Mouse (Mus musculus) cortical plate, adult 2 months (tissue): ENCODE results near the gene Ccdc96. TPM values are rescaled to one million over a fixed set of nuclear protein-coding genes. Genes with fewer than 3 reads are reported as not detected.

ENCODE experiments used
- H3K27ac ChIP-seq: fragments of 200-500 bp; 2 replicates; pipeline ENCODE4 v1.5.1; 2012; ENCODE audit warnings: low read length, control low read depth, inconsistent platforms; ENCODE audit not compliant: insufficient read depth
- H3K4me1 ChIP-seq: fragments of 200-500 bp; 2 replicates; pipeline ENCODE4 v1.6.1; 2011; ENCODE audit warnings: low read length; ENCODE audit not compliant: control insufficient read depth, insufficient read depth
- H3K4me3 ChIP-seq: fragments of 200-500 bp; 2 replicates; pipeline ENCODE4 v1.5.1; 2011; ENCODE audit warnings: mild to moderate bottlenecking, low read length, control low read depth; ENCODE audit not compliant: insufficient read depth
- CTCF ChIP-seq: fragments of 200-500 bp; IDR thresholded peaks from 2 replicates; pipeline ENCODE4 v1.5.1; 2011; ENCODE audit warnings: mild to moderate bottlenecking, control low read depth, low read length; ENCODE audit not compliant: insufficient read depth; ENCODE audit errors: extremely low read depth
- POLR2A ChIP-seq: fragments of 200-500 bp; IDR thresholded peaks from 2 replicates; pipeline ENCODE4 v1.6.1; 2011; ENCODE audit warnings: mild to moderate bottlenecking, low read length, control low read depth; ENCODE audit not compliant: insufficient read depth; ENCODE audit errors: extremely low read depth
- polyA plus RNA-seq: library from polyadenylated mRNA; depleted of rRNA; stranded (reverse); fragments of >200 nt; gene quantifications from 2 replicates; pipeline ENCODE4 v1.2.3, GENCODE M21; 2012

The Ccdc96 gene
- polyA plus RNA-seq, 1 experiment: 1.0 TPM

GRCm38 (mm10) chr5:36451872-36452389 is 32.5 kb upstream of the Ccdc96 start:
- TF ChIP-seq CTCF (no peak), POLR2A (no peak)
- Histone ChIP-seq H3K4me1 (no peaks in the 10 kb centered on the region), H3K4me3 (no peak overlapping the region), H3K27ac (no peak overlapping the region)

DNA sequence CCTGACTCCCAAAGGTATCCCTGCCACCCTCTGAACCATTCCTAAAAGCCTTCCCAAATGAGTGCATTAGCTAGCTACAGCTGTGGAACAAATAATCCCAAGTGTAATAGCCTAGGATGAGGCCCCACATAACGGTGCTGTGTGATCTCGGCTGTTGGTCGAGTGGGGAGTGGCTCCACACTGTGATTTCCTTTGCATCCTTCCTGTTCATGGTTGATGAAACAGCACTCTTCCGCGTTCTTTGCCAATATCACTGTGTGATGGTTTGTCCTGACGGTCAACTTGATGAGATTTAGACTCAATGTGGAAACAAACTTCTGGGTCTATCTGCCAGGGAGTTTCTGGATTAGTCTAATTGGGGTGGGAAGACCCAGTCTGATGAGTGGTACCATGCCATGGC is 31.6 kb upstream of the Ccdc96 start:
- Histone ChIP-seq H3K4me3 (no peak overlapping the region), H3K4me1 (no peaks in the 10 kb centered on the region), H3K27ac (no peak overlapping the region)
- TF ChIP-seq POLR2A (no peak), CTCF (no peak)

DNA sequence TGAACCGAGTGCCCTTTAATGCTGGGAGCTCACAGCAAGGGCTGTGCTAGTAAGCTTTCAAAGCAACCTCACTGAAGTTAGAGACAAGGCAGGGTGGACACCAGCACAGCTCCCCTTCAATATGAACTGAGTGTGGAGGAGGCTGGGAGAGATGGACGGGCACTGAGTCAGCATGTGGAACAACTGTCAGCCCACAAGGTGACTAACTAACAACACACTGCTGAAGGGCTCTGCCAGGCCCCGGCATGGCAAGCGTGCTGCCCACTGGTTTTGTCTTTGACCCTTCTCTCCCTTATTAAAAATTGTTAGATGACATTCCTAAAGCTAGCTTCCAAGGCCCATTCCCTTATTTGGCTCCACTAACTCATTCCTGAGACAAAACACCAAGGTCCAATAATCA is 26.7 kb upstream of the Ccdc96 start:
- H3K27ac ChIP-seq: no peak overlapping the region
- H3K4me1 ChIP-seq: no peaks in the 10 kb centered on the region
- no peak for TF ChIP-seq CTCF
- TF ChIP-seq POLR2A: no peak
- H3K4me3 ChIP-seq: no peak overlapping the region

DNA sequence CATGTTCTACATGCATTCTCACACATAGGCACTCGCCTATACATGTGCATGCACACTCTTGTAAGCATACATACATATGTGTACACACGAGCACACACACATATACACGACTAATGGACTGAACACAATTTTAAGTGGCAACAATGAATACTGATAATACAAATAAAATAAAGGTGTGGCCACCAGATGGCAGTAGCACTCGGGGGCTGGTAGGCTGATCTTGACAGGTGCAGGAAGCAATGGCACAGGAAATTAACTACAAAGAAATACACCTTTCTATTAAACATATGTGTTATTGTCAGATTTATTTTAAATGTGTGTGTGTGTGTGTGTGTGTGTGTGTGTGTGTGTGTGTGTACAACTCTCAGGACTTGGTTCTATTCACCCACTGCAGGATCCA is 25.5 kb upstream of the Ccdc96 start:
- peak; percentile 60 for TF ChIP-seq CTCF
- no peak for TF ChIP-seq POLR2A
- no peaks in the 10 kb centered on the region for H3K4me1 ChIP-seq
- H3K4me3 ChIP-seq: no peak overlapping the region
- H3K27ac ChIP-seq: no peak overlapping the region

DNA sequence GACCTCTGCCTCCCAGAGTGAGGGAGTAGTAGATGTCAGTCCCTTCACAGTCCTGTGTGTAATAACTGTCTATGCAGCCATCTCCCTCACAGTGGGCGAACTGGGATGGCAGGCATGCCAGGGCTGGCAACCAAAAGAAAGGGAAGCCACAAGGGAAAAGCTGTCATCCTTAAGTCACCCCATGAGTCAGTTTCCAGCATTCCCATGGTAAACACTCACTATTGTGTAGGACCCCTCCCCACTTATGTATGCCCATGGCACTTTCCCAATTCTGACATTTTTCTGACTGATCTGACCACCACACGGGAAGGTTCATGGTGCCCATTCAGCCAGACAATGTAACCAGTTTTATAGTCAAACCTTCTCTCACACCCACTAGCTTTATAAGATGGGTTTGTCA is 23.7 kb upstream of the Ccdc96 start:
- no peaks in the 10 kb centered on the region; the same call in 1 of the 2 replicates for H3K4me1 ChIP-seq
- TF ChIP-seq POLR2A (no peak), CTCF (no peak)

GRCm38 (mm10) chr5:36461231-36461630 is 23.2 kb upstream of the Ccdc96 start:
- no peak for TF ChIP-seq POLR2A
- TF ChIP-seq CTCF: no peak
- Histone ChIP-seq H3K27ac (no peak overlapping the region), H3K4me3 (no peak overlapping the region), H3K4me1 (peaks cover 1% of the 10 kb centered on the region; the same call in 1 of the 2 replicates)

More for the DNA sequence above, 23.7 kb upstream of the Ccdc96 start:
- Histone ChIP-seq H3K4me3 (no peak overlapping the region), H3K27ac (no peak overlapping the region)

DNA sequence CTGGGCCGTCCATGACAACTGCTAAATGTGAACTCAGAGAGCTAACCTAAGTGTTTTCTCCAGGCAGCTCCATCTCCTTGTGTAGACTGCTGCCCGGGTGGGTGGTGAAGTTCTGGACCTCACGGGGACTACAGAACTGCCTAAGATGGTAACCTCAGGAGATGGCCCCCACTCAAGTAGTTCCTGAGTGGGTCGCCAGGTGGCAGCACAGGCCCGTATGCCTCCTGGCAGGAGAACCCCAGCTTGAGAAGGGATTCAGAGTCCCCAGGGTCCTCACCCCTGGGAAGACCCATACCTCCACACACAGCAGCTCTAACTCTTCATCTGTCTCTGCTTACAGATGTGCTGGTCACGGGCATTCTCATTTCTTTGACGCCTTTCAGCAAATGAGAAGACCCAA is 21.6 kb upstream of the Ccdc96 start:
- peak; percentile 73 for TF ChIP-seq CTCF
- TF ChIP-seq POLR2A: no peak
- Histone ChIP-seq H3K27ac (no peak overlapping the region), H3K4me3 (no peak overlapping the region), H3K4me1 (peaks cover 1% of the 10 kb centered on the region; the same call in 1 of the 2 replicates)

DNA sequence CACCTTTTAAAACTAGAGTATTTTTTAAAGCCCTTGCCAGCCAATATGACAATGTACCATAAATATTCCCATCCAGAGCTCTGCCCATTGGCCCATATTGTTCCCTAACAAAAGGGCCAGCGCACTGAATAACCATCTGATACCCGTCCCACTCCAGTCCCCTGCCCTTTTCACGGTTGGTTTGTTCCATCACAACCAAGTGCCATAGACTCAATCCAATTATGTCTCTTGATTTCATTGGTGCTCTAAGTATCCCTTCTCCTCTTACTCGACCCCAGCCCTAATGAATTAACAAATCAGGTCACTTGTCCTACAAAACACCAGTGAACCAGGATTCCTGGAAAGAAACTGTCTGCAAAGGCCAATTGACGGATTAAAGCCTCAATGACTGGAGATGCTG is 21.0 kb upstream of the Ccdc96 start:
- TF ChIP-seq CTCF: no peak
- TF ChIP-seq POLR2A: no peak
- no peak overlapping the region for H3K27ac ChIP-seq
- no peak overlapping the region for H3K4me3 ChIP-seq
- peaks cover 1% of the 10 kb centered on the region; the same call in 1 of the 2 replicates for H3K4me1 ChIP-seq

DNA sequence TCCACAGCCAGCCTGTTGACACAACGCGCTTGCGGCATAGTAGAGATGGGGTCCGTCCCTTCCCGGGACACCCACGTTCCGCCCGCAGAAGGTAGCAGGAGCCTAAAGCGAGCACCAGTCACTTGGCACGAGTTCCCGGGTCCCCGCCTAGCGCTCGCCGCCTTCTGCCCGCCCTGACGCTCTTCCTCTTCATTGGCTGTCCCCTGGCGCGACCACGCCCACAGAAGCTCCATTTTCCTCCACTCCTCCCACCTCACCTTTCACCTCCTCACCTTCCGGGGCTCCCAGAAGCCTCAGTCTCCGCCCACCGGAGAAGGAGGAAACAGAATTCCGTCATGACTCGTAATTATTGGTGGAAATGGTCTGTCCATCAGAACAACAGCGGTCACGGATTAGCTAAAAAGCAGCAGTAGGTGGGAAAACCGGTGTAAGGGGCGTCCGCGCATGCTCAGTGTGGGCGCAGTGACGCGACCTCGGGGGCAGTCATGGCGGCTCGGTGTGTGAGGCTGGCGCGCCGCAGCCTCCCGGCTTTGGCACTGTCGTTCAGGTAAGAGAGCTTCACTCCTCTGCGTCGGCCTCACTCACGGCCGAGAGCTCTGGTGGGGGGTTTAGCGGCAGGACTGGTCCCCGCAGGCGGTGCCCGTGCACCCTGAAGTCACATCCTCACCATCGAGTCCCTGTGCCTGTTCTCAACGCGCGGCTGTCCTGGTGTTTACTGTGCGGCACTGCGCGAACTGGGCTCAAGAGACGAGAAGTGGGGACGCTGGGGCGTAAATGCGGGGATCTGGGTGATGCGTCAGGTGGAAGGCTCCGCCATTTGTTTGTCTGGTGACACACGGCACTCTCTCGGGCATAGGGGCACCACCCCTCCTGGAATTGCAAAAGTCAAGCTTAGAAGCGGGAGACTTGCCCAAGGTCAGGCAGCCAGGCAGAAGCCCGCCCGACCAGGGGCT is 19.4 kb upstream of the Ccdc96 start, which contains the start of gene Grpel1:
Grpel1 (plus strand) TSS at position 290 of the 953 bp plus-strand sequence.
- TF ChIP-seq POLR2A (peak; percentile 92), CTCF (no peak)
- H3K4me3 ChIP-seq: peak within 1 kb of the TSS; percentile 60
- H3K4me1 ChIP-seq: peaks cover 1% of the 10 kb centered on the region; the same call in 1 of the 2 replicates
- peak within 1 kb of the TSS; percentile 22; the same call in 1 of the 2 replicates for H3K27ac ChIP-seq
